Mouse (Mus musculus) limb, embryonic 10.5 days (tissue): Measurements from ENCODE around the gene Spns2. TPM values are rescaled to one million over a fixed set of nuclear protein-coding genes. Genes with fewer than 3 reads are reported as not detected.
A peak's percentile ranks its signal among the peaks of the same experiment; 100 is the strongest.

ENCODE experiments used
- DNase-seq: peaks from one replicate; pipeline ENCODE4 v3.0.0-alpha.2; 2017; ENCODE audit warnings: low spot score
- H3K27ac ChIP-seq: fragments of 300-500 bp; sonication (generic); 2 replicates; pipeline ENCODE4 v1.5.1; 2016; ENCODE audit warnings: mild to moderate bottlenecking
- H3K27me3 ChIP-seq: fragments of 300-500 bp; sonication (generic); 2 replicates; pipeline ENCODE4 v1.6.1; 2016; ENCODE audit warnings: low read depth, mild to moderate bottlenecking; ENCODE audit not compliant: poor library complexity, severe bottlenecking
- H3K36me3 ChIP-seq: fragments of 300-500 bp; sonication (generic); 2 replicates; pipeline ENCODE4 v1.6.1; 2016; ENCODE audit warnings: mild to moderate bottlenecking, moderate library complexity
- H3K4me1 ChIP-seq: fragments of 300-500 bp; sonication (generic); 2 replicates; pipeline ENCODE4 v1.6.1; 2016
- H3K4me3 ChIP-seq: fragments of 300-500 bp; sonication (generic); 2 replicates; pipeline ENCODE4 v1.5.1; 2016; ENCODE audit warnings: mild to moderate bottlenecking, moderate library complexity
- H3K9me3 ChIP-seq: fragments of 300-500 bp; sonication (generic); replicated peaks from 2 replicates; pipeline ENCODE4 v1.6.1; 2016; ENCODE audit warnings: mild to moderate bottlenecking
- WGBS: fragments of 180-500 bp; shearing (Covaris S2); methylation state at CpG from one replicate; pipeline ENCODE4 v1.1.7; 2016; 5-methylcytosine and 5-hydroxymethylcytosine counted together
- polyA plus RNA-seq: library from polyadenylated mRNA; unstranded; fragments of >200 nt; fragmentation: Nextera tagmentation; extraction: Ambion mirVana; gene quantifications from 2 replicates; pipeline ENCODE4 v1.2.1, GENCODE M21; 2016

The Spns2 gene
- polyA plus RNA-seq, 1 experiment from 2014 or later = 3.0 TPM

DNA sequence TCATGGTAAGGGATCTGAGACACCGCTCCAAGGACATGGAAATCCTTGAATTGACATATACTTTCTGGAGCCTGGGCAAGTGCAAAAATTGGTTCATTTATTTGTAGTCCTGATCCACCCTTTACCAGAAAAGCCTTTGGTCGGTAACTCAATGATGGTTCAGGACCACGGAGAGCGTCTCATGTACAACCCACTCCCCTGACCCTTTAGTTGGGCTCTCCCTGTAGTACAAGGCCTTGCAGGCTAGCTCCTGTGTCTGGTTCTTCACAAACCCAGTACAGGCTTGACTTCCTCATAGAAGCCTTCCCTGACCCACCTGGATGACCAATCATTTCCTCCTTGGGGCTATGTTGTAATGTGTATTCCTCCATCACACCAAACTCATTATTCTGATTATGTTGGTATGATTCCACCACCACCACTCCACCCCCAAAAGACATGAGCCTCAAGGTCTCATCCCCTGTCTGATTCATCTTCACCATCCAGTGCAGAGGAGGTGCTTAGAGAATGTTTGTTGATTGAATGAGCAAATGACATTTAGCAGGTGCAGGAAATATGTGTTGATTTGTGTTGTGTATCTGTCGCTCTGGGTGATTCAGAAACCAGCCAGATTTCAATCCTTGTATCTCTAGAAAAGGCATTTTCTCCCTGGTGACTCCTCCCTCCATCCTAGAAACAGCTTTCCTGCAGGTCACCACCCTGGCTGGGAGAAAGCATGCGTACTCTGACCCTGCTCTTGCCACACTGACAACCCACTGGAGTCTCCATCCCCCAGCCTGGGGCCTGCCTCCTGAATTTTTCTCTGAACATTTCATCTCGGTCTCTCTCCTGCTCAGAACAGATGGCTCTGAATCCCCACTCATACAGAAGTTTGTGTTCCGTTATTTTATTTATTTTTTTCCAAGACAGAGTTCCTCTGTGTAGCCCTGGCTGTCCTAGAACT lies 4.6 kb upstream of the Spns2 start:
- 56% methylated on average over 8 of the region's 8 CpGs for WGBS
- Histone ChIP-seq H3K27me3 (peaks cover 15% of the 10 kb centered on the region), H3K27ac (no peak overlapping the region), H3K4me3 (no peak overlapping the region), H3K36me3 (no peaks in the 10 kb centered on the region), H3K9me3 (no peaks in the 10 kb centered on the region), H3K4me1 (peaks cover 16% of the 10 kb centered on the region)
- DNase-seq = peak; percentile 67

DNA sequence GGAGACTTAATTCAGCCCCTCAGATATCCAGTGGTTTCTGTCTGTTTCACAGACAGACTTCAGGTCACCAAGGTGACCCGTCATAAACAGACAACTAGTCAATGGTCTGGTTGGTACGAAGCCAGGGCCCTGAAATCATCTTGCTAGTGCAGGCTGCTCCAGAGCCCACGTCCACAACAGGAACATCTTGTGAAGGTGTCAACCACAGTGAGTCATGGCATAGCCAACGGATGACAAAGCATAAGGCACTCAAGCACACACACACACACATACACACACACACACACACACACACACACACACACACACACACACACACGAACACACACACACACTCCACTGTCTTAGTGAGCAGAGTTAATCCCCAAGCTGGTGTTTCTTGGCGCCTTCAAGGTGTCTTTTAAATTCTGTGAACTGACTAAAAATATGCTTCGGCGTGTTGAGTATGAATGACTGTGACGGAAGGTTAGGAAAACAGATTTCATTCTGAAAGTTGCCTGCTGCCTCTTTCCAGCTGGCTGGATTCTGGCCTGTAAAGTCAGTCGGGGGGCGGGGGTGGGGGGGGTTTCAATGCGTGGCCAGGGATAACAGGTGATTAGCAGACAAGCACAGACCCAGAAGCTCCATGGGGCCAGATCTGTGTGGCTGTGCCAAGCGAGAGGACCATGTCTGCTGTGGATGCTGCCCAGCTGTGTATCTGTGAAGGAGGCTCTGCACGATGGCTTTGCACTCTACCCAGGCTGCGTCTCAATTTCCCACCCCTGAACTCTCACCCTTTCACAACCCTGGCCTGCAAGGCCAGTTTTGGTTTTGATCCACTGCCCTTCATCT lies 1.6 kb upstream of the Spns2 start:
- DNase-seq = no peak
- Histone ChIP-seq H3K4me1 (peaks cover 21% of the 10 kb centered on the region), H3K9me3 (no peaks in the 10 kb centered on the region), H3K36me3 (no peaks in the 10 kb centered on the region), H3K4me3 (no peak overlapping the region), H3K27ac (no peak overlapping the region), H3K27me3 (peaks cover 45% of the 10 kb centered on the region)
- 77% methylated on average over 15 of the region's 15 CpGs for WGBS

DNA sequence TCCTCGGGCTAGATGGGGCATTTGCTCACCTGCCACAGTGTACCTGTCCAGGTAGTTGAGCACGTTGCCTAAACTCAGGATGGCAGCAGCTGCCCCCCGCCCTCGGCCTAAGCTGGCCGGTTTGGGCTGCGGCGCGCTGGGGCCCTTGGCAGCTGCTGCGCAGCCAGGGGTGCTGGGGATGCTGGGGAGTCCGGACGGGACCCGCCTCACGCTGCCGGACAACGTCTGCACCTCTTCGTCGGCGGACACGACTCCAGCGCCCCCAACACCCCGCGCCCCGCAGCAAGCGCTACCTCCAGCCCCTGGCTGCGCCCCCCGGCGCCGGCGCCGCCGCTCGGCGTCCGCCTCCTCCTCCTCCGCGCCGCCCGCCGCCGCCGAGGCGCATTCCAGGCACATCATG lies 307 bp downstream of the Spns2 start:
- peak overlapping the region; percentile 67 for H3K4me3 ChIP-seq
- H3K9me3 ChIP-seq = no peaks in the 10 kb centered on the region
- H3K36me3 ChIP-seq = no peaks in the 10 kb centered on the region
- H3K4me1 ChIP-seq = peaks cover 31% of the 10 kb centered on the region
- peaks cover 53% of the 10 kb centered on the region for H3K27me3 ChIP-seq
- WGBS = 3% methylated on average over 41 of the region's 42 CpGs
- no peak for DNase-seq
- peak overlapping the region; percentile 63; the same call in 1 of the 2 replicates for H3K27ac ChIP-seq

DNA sequence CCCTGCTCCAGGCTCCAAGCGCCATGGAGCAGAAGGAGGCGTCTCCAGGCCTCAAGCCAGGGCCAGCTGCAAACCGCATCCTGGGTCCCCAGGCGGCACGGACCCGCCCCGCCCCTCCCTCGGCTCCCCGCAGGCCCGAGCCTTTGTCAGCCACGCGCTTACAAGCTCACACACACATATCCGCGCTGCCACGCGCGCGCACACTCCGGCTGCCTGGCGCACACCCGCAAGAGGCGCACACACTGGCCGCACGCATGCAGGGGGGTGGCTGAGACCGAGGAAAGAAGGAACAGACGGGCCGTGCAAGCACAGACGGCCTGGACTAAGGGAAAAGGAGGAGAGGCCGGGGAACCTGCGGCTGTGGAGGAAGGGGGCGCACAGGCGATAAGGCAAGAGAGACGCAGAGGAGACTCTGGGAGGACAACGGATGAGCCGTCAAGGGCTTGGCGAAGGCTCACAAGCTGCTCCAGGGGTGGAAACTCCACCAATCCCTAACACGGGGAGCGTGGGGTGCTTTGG lies 892 bp downstream of the Spns2 start:
- H3K27me3 ChIP-seq = peaks cover 53% of the 10 kb centered on the region
- H3K9me3 ChIP-seq = no peaks in the 10 kb centered on the region
- H3K27ac ChIP-seq = peak overlapping the region; percentile 63
- peak; percentile 49 for DNase-seq
- under 1% methylated on average over 36 of the region's 38 CpGs for WGBS
- H3K4me1 ChIP-seq = peaks cover 31% of the 10 kb centered on the region
- H3K4me3 ChIP-seq = peak overlapping the region; percentile 67
- H3K36me3 ChIP-seq = no peaks in the 10 kb centered on the region

DNA sequence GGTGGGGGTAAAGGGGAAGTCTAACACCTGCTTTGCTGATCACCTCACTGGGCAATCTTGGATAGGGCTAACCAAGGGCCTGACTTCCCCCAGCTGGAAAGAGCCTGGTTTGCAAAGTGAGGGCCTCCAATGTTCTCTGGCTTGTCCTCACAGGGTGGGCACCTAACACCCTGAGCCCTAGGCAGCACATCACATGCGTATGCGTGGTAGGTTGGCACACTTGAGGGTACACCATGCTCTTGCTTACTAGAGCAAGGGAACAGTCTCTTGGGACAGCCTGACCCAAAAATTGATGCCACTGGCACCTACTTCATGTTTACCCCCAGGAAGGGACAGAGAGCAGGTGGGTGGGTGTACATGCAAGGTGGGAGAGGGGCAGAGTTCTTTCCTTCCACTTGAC lies 2.0 kb downstream of the Spns2 start:
- H3K36me3 ChIP-seq = no peaks in the 10 kb centered on the region
- no peaks in the 10 kb centered on the region for H3K9me3 ChIP-seq
- peaks cover 53% of the 10 kb centered on the region for H3K27me3 ChIP-seq
- 88% methylated on average over 2 of the region's 2 CpGs for WGBS
- no peak for DNase-seq
- peaks cover 31% of the 10 kb centered on the region for H3K4me1 ChIP-seq
- no peak overlapping the region for H3K27ac ChIP-seq
- peak overlapping the region; percentile 6; the same call in 1 of the 2 replicates for H3K4me3 ChIP-seq

DNA sequence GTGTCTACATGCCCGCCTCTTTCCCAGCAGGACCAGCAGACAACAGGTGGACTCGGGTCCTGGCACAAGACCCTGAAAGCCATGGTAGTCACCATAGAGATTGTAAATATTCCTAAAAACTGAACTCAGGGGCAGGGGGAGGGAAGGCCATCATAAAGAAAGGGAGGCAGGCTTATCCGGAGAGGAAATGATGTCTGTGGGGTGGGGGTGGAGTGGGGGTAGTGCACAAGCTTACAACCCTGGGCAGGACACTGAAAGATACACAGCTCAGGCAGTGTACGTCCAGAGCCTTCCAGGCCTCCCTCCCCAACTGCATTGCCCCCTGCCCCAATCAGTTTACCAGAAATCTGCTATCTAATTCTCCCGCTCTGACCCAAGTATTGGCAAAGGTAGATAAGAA lies 2.5 kb downstream of the Spns2 start:
- DNase-seq = no peak
- Histone ChIP-seq H3K27ac (no peak overlapping the region), H3K4me3 (peak overlapping the region; percentile 6; the same call in 1 of the 2 replicates), H3K27me3 (peaks cover 53% of the 10 kb centered on the region), H3K4me1 (peaks cover 31% of the 10 kb centered on the region), H3K36me3 (no peaks in the 10 kb centered on the region), H3K9me3 (no peaks in the 10 kb centered on the region)
- WGBS = 65% methylated on average over 5 of the region's 5 CpGs

DNA sequence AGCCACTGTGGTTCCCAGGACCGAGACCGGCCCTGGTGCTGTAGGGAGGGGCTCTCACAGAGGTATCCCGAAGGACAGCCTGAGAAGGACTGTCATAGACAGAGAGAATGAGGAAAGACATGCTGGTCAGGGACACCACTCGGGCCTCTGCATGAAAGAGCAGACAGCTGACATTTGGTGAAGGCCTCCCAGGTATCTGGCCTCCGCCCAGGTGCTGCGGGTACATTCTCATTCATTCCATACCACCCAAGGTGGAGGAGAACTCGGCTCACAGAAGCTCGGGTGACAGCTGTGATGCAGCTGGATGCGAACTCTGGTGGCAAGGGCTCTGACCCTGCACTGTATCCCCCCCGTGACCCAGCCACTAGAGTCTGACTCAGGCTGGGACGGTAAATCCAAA lies 3.7 kb downstream of the Spns2 start:
- WGBS = 74% methylated on average over 11 of the region's 11 CpGs
- Histone ChIP-seq H3K27me3 (peaks cover 53% of the 10 kb centered on the region), H3K9me3 (no peaks in the 10 kb centered on the region), H3K36me3 (no peaks in the 10 kb centered on the region), H3K27ac (no peak overlapping the region), H3K4me1 (peaks cover 31% of the 10 kb centered on the region), H3K4me3 (no peak overlapping the region)
- DNase-seq = no peak

DNA sequence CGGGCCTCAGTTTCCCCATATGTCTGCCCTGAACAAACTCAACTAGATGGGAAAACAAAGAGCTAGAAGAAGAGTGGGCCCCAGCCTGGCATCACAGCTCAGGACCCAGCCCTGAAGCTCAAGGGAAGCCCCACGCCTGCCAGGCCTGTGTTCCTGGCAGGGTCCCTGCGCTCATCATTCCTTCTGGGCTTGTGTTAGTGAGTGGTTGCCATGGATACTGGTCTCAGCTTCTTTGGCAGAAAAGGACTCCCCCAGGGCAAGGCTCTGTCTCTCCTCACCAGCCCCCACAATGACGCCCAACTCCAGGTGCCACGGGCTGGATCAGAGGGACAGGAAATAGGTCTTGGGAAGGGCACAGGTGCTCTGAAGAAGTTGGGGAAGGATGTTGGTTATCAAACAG lies 4.5 kb downstream of the Spns2 start:
- H3K36me3 ChIP-seq = no peaks in the 10 kb centered on the region
- H3K4me1 ChIP-seq = peaks cover 31% of the 10 kb centered on the region
- no peak for DNase-seq
- WGBS = 67% methylated on average over 5 of the region's 5 CpGs
- H3K4me3 ChIP-seq = no peak overlapping the region
- H3K27ac ChIP-seq = no peak overlapping the region
- no peaks in the 10 kb centered on the region for H3K9me3 ChIP-seq
- peaks cover 47% of the 10 kb centered on the region for H3K27me3 ChIP-seq

DNA sequence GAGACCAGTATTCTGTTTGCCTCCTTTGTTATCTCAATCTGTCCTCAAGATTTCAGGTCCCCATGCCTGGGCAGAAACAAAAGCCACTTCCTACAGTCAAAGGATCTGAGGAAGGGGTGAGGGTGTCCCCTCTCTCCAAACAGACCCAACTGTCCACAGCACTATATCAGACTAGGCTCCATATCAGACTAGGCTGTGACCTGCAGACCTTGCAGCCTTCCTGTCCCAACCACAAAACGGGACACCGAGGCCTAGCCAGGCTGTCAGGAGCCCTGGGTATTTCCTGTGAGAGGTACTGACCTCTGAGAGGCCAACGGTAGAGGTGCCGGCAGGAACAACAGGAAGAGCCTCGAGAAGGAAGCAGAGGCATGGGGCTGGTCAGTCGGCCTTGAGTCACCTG lies 5.2 kb downstream of the Spns2 start:
- peaks cover 41% of the 10 kb centered on the region for H3K27me3 ChIP-seq
- H3K9me3 ChIP-seq = no peaks in the 10 kb centered on the region
- peaks cover 26% of the 10 kb centered on the region for H3K4me1 ChIP-seq
- H3K36me3 ChIP-seq = no peaks in the 10 kb centered on the region
- DNase-seq = no peak
- H3K27ac ChIP-seq = no peak overlapping the region
- no peak overlapping the region for H3K4me3 ChIP-seq
- WGBS = 67% methylated on average over 6 of the region's 6 CpGs

DNA sequence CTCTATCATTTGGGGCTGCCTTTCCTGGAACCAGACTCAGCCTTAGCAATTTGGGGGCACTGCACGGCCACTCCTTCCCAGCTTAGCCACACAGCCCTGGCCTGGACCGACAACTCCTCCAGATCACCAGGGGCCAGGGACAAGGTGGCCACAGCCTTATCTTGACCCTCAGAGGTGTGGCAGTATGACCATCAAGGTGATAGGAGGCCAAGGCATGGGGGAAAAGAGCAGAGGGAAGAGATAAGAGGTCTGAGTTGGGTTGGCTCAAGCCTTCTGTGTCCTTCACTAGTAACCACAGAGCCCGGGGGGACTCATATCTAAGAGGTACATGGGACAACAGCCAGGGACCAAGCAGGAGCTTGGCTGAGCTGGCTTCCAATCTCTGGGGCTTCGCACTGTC lies 7.8 kb downstream of the Spns2 start:
- H3K27ac ChIP-seq = no peak overlapping the region
- peaks cover 15% of the 10 kb centered on the region for H3K27me3 ChIP-seq
- WGBS = 85% methylated on average over 4 of the region's 4 CpGs
- no peak overlapping the region for H3K4me3 ChIP-seq
- no peaks in the 10 kb centered on the region for H3K36me3 ChIP-seq
- H3K9me3 ChIP-seq = no peaks in the 10 kb centered on the region
- H3K4me1 ChIP-seq = peaks cover 23% of the 10 kb centered on the region
- no peak for DNase-seq

DNA sequence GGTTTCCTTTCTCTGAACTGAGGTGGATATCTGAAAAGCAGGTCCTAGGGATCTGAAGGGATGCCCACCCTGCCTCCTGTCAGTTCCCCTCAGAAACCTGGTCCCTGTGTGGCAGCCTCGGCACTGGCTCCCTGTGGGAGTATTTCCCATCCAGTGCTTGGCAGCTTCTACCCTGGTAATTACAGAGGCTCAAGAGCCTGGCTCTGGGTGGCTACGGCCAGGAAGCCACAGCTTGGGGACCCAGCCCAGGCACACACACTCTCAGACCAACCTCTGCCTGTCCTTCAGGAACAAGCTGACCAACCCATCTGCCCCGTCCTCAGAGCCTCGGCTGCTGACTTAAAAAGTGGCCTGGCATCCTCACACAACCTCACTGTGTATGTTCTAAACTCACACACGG lies 8.4 kb downstream of the Spns2 start:
- Histone ChIP-seq H3K36me3 (no peaks in the 10 kb centered on the region), H3K4me1 (peaks cover 23% of the 10 kb centered on the region), H3K27ac (no peak overlapping the region), H3K9me3 (no peaks in the 10 kb centered on the region), H3K4me3 (no peak overlapping the region), H3K27me3 (peaks cover 8% of the 10 kb centered on the region)
- 78% methylated on average over 5 of the region's 5 CpGs for WGBS
- no peak for DNase-seq

DNA sequence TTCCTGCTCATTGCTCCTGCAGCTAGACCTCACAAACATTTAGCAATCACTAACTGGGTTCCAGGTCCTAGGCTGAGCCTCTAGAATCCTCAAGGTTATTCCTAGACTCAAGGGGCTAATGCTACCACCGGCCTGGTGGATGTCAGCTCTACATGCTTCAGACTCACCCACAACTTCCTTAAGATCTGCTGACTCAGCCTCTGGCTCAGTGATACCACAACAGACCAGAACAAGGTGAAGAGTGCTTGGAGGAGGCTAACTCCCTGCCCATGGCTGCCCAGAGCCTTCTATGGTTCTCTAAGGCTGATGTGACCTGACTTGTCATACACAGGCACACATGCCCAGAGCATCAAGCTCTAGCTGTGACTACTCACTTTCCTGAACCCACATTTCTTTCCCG lies 10.2 kb downstream of the Spns2 start:
- WGBS = 84% methylated on average over 2 of the region's 2 CpGs
- no peak for DNase-seq
- Histone ChIP-seq H3K4me3 (no peak overlapping the region), H3K9me3 (no peaks in the 10 kb centered on the region), H3K4me1 (peaks cover 18% of the 10 kb centered on the region; the same call in 1 of the 2 replicates), H3K27ac (no peak overlapping the region), H3K27me3 (no peaks in the 10 kb centered on the region), H3K36me3 (no peaks in the 10 kb centered on the region)

DNA sequence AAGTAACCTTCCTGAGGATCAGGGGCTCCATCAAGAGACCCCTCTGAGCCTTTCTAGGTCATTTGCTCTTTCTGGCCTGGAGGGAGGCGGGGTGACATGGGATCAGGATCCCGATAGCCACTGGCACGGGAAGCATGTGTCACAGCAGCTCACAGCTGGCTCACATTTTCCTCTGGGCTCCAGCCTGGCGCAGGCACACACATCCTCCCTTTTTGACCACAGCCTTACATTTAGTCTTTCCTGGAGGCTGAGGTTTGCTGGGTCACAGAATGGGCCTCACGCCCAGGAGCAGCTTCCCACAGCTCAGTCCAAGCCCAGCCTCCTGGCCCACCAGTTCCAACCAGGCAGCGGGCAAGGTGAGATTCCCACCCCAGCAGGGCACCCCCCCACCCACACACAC lies 11.5 kb downstream of the Spns2 start:
- no peak for DNase-seq
- Histone ChIP-seq H3K9me3 (no peaks in the 10 kb centered on the region), H3K4me3 (no peak overlapping the region), H3K27ac (peak overlapping the region; percentile 40; the same call in 1 of the 2 replicates), H3K36me3 (no peaks in the 10 kb centered on the region), H3K27me3 (no peaks in the 10 kb centered on the region), H3K4me1 (peaks cover 17% of the 10 kb centered on the region; the same call in 1 of the 2 replicates)
- WGBS = 65% methylated on average over 6 of the region's 6 CpGs
